Mouse (Mus musculus) heart, postnatal 4 days (tissue): ENCODE data around the gene Incenp. TPM values are rescaled to one million over a fixed set of nuclear protein-coding genes. Genes with fewer than 3 reads are reported as not detected.
"Not testable (repeated sequence)": the region's sequence is repeated elsewhere in the genome, so short reads cannot be mapped to it uniquely, and the experiment has no call there.

Experiments used
- DNase-seq: peaks from one replicate; pipeline ENCODE4 v3.0.0; 2021
- total RNA-seq, 2 experiments: library from RNA; stranded (reverse); gene quantifications; 2 replicates each; pipeline ENCODE4 v1.2.3; 2021

Gene Incenp
- total RNA-seq, 2 experiments from 2014 or later = 66.8 to 68.2 TPM

GRCm38 (mm10) chr19:9918176-9918861 lies 19.0 kb upstream of the Incenp start:
- DNase-seq = no peak

GRCm38 (mm10) chr19:9917727-9918126 lies 18.4 kb upstream of the Incenp start:
- DNase-seq = no peak

GRCm38 (mm10) chr19:9915935-9916334 lies 16.6 kb upstream of the Incenp start:
- peak; percentile 89 for DNase-seq

GRCm38 (mm10) chr19:9914346-9914745 lies 15.0 kb upstream of the Incenp start:
- DNase-seq = no peak

GRCm38 (mm10) chr19:9913784-9914183 lies 14.4 kb upstream of the Incenp start:
- no peak for DNase-seq

GRCm38 (mm10) chr19:9911314-9911754 lies 12.0 kb upstream of the Incenp start:
- DNase-seq = peak; percentile 53

- DNase-seq = no peak
These were observed 10.0 kb upstream of the Incenp start for GRCm38 (mm10) chr19:9909351-9909750.

- not testable (repeated sequence) for DNase-seq
These were observed 1.3 kb upstream of the Incenp start for GRCm38 (mm10) chr19:9900696-9901095.

- no peak for DNase-seq
These were observed 412 bp upstream of the Incenp start for GRCm38 (mm10) chr19:9899780-9900146.

- no peak for DNase-seq
These were observed 848 bp downstream of the Incenp start for GRCm38 (mm10) chr19:9898339-9899066.

- no peak for DNase-seq
These were observed 3.3 kb downstream of the Incenp start for GRCm38 (mm10) chr19:9896067-9896466.

- no peak for DNase-seq
These were observed 12.6 kb downstream of the Incenp start for GRCm38 (mm10) chr19:9886771-9887170.

GRCm38 (mm10) chr19:9886348-9886747 lies 13.0 kb downstream of the Incenp start:
- DNase-seq = no peak

GRCm38 (mm10) chr19:9878186-9878835 lies 21.0 kb downstream of the Incenp start:
- DNase-seq = no peak

- no peak for DNase-seq
These were observed 33.9 kb downstream of the Incenp start for GRCm38 (mm10) chr19:9865466-9865865.

GRCm38 (mm10) chr19:9864856-9865255 lies 34.5 kb downstream of the Incenp start:
- DNase-seq = no peak

- not testable (repeated sequence) for DNase-seq
These were observed 38.5 kb downstream of the Incenp start for GRCm38 (mm10) chr19:9860821-9861220.

- not testable (repeated sequence) for DNase-seq
These were observed 49.8 kb downstream of the Incenp start for GRCm38 (mm10) chr19:9849368-9850075.

GRCm38 (mm10) chr19:9847262-9847661 lies 52.1 kb downstream of the Incenp start, which contains the start of gene Scgb2a2:
TSS of gene Scgb2a2 (plus strand) at chr19:9847562.
- no peak for DNase-seq

GRCm38 (mm10) chr19:9837341-9837715 lies 62.0 kb downstream of the Incenp start:
- no peak for DNase-seq

GRCm38 (mm10) chr19:9836581-9837340 lies 62.6 kb downstream of the Incenp start:
- peak; percentile 77 for DNase-seq
